Mouse (Mus musculus): ENCODE results near the gene Myl7. TPM values are rescaled to one million over a fixed set of nuclear protein-coding genes. Genes with fewer than 3 reads are reported as not detected.

The Myl7 gene
- polyA plus RNA-seq, 1 experiment: 1.4 TPM

DNA sequence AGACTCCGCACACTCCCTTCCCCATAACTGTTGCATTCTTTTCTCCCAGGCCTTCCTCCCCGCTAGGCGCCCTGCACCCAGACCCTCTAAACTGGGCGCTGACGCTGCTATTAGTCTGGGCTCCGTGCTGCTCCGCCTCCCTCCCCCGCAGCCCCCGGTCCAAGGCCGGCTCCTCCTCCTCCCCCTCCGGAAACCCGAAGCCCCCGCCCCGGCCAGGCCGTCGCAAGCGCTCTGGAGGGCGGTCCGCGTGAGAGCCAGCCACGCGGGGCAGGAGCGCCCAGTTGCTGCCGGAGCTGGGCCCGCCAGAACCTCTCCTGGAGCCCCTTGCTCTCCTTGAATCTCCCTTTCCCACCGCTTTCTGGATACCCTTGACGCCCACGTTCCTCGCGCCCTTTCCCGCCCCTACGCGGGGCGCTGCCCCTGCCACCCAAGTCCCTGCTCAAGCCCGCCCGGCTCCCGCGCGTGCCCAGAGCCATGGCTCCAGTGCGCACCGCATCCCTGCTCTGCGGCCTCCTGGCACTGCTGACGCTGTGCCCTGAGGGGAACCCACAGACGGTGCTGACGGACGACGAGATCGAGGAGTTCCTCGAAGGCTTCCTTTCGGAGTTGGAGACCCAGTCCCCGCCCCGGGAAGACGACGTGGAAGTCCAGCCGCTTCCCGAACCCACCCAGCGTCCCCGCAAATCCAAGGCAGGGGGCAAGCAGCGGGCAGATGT lies 36.7 kb downstream of the Myl7 start, which contains the start of gene Aebp1:
Aebp1 (plus strand) TSS at position 270 of the 716 bp plus-strand sequence.
- Histone ChIP-seq H3K4me3 (ENCODE audit: low read depth, low read length) (peak within 1 kb of the TSS; percentile 54), H3K9ac (ENCODE audit: low read depth, poor library complexity, severe bottlenecking) (peak within 1 kb of the TSS; percentile 45), H3K36me3 (ENCODE audit: control insufficient read depth, insufficient read depth, low read length, poor library complexity, severe bottlenecking) (no peaks in the 10 kb centered on the region), H3K27ac (ENCODE audit: insufficient read depth, low read length) (no peak within 1 kb of the TSS), H3K27me3 (ENCODE audit: control insufficient read depth, insufficient read depth, low read length, poor library complexity, severe bottlenecking) (peaks cover 2% of the 10 kb centered on the region; the same call in 1 of the 2 replicates), H3K4me1 (ENCODE audit: control insufficient read depth, insufficient read depth, low read length) (no peaks in the 10 kb centered on the region), H3K9me3 (replicated peaks; ENCODE audit: control insufficient read depth, insufficient read depth, low read length, poor library complexity, severe bottlenecking) (peaks cover 4% of the 10 kb centered on the region; the same call in 1 of the 2 replicates)
- TF ChIP-seq POLR2A (IDR thresholded peaks at IDR 0.05; ENCODE audit: insufficient read depth, low read length): no peak

GRCm38 (mm10) chr11:5860639-5861038 lies 37.9 kb downstream of the Myl7 start:
- TF ChIP-seq CTCF (IDR thresholded peaks at IDR 0.05; ENCODE audit: low read depth, low read length): no peak
- TF ChIP-seq POLR2A (IDR thresholded peaks at IDR 0.05; ENCODE audit: insufficient read depth, low read length): no peak
- TF ChIP-seq EP300 (IDR thresholded peaks at IDR 0.05; ENCODE audit: insufficient read depth, low read depth, low read length): no peak
- Histone ChIP-seq H3K27ac (ENCODE audit: insufficient read depth, low read length) (no peak overlapping the region), H3K4me1 (ENCODE audit: control insufficient read depth, insufficient read depth, low read length) (no peaks in the 10 kb centered on the region), H3K9ac (ENCODE audit: low read depth, poor library complexity, severe bottlenecking) (no peak overlapping the region), H3K9me3 (replicated peaks; ENCODE audit: control insufficient read depth, insufficient read depth, low read length, poor library complexity, severe bottlenecking) (peaks cover 4% of the 10 kb centered on the region; the same call in 1 of the 2 replicates), H3K4me3 (ENCODE audit: low read depth, low read length) (no peak overlapping the region), H3K36me3 (ENCODE audit: control insufficient read depth, insufficient read depth, low read length, poor library complexity, severe bottlenecking) (no peaks in the 10 kb centered on the region), H3K27me3 (ENCODE audit: control insufficient read depth, insufficient read depth, low read length, poor library complexity, severe bottlenecking) (peaks cover 2% of the 10 kb centered on the region; the same call in 1 of the 2 replicates)

DNA sequence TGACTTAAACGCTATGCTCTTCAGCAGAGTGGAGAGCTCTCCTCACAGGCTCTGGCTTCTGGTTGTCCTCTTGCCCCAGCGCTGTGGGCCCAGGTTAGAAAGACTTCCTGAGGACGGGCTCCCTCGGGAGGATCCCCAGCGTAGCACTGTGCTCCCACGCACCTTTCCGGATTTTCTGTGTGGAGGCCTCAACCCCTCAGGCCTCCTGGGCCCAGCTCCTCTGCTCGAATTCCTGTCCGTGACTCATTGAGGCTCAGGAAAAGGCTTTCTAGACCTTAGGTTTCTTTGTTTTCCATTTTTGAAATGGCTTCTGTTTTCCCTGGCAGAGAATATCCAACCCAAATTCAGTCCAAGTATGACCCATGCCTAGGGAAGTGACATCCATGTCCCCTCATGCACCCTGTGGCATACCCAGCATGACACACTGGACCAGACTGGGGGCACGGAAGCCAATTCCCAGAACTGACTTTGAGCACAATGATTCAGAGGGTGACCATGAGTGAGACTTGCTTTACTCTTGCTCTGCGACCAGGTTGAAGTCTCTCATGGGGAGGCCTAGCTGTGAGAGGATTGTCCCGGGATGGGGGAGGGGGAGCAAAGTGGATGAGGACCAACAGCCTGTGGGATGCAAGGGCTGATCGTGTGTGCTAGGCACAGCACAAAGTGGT lies 38.6 kb downstream of the Myl7 start:
- Histone ChIP-seq H3K27me3 (ENCODE audit: control insufficient read depth, insufficient read depth, low read length, poor library complexity, severe bottlenecking) (peaks cover 2% of the 10 kb centered on the region; the same call in 1 of the 2 replicates), H3K9me3 (replicated peaks; ENCODE audit: control insufficient read depth, insufficient read depth, low read length, poor library complexity, severe bottlenecking) (peaks cover 4% of the 10 kb centered on the region; the same call in 1 of the 2 replicates), H3K9ac (ENCODE audit: low read depth, poor library complexity, severe bottlenecking) (no peak overlapping the region), H3K4me1 (ENCODE audit: control insufficient read depth, insufficient read depth, low read length) (no peaks in the 10 kb centered on the region), H3K4me3 (ENCODE audit: low read depth, low read length) (no peak overlapping the region), H3K36me3 (ENCODE audit: control insufficient read depth, insufficient read depth, low read length, poor library complexity, severe bottlenecking) (no peaks in the 10 kb centered on the region), H3K27ac (ENCODE audit: insufficient read depth, low read length) (no peak overlapping the region)
- TF ChIP-seq POLR2A (IDR thresholded peaks at IDR 0.05; ENCODE audit: insufficient read depth, low read length): no peak
- TF ChIP-seq CTCF (IDR thresholded peaks at IDR 0.05; ENCODE audit: low read depth, low read length): no peak
- no peak for TF ChIP-seq EP300 (IDR thresholded peaks at IDR 0.05; ENCODE audit: insufficient read depth, low read depth, low read length)

DNA sequence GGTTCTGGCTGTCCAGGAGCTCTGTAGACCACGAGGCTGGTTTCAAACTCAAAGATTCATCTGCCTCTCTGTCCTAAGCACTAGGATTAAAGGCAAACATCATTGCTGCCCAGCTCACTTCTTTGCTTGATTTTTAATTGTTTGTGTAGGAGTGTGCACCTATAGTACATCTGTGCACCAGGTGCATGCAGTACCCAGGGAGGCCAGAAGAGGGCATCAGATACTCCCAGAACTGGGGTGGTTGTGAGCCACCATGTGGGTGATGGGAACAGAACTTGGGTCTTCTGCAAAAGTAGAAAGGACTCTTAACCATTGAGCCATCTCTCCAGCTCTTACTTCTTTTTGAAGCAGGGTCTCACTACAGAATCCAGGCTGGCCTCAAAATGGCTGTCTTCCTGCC lies 39.9 kb downstream of the Myl7 start:
- Histone ChIP-seq H3K9me3 (replicated peaks; ENCODE audit: control insufficient read depth, insufficient read depth, low read length, poor library complexity, severe bottlenecking) (peaks cover 4% of the 10 kb centered on the region; the same call in 1 of the 2 replicates), H3K4me3 (ENCODE audit: low read depth, low read length) (no peak overlapping the region), H3K27ac (ENCODE audit: insufficient read depth, low read length) (no peak overlapping the region), H3K36me3 (ENCODE audit: control insufficient read depth, insufficient read depth, low read length, poor library complexity, severe bottlenecking) (no peaks in the 10 kb centered on the region), H3K9ac (ENCODE audit: low read depth, poor library complexity, severe bottlenecking) (no peak overlapping the region), H3K4me1 (ENCODE audit: control insufficient read depth, insufficient read depth, low read length) (no peaks in the 10 kb centered on the region), H3K27me3 (ENCODE audit: control insufficient read depth, insufficient read depth, low read length, poor library complexity, severe bottlenecking) (peaks cover 2% of the 10 kb centered on the region; the same call in 1 of the 2 replicates)
- TF ChIP-seq POLR2A (IDR thresholded peaks at IDR 0.05; ENCODE audit: insufficient read depth, low read length) (no peak), EP300 (IDR thresholded peaks at IDR 0.05; ENCODE audit: insufficient read depth, low read depth, low read length) (no peak), CTCF (IDR thresholded peaks at IDR 0.05; ENCODE audit: low read depth, low read length) (peak; percentile 45)

DNA sequence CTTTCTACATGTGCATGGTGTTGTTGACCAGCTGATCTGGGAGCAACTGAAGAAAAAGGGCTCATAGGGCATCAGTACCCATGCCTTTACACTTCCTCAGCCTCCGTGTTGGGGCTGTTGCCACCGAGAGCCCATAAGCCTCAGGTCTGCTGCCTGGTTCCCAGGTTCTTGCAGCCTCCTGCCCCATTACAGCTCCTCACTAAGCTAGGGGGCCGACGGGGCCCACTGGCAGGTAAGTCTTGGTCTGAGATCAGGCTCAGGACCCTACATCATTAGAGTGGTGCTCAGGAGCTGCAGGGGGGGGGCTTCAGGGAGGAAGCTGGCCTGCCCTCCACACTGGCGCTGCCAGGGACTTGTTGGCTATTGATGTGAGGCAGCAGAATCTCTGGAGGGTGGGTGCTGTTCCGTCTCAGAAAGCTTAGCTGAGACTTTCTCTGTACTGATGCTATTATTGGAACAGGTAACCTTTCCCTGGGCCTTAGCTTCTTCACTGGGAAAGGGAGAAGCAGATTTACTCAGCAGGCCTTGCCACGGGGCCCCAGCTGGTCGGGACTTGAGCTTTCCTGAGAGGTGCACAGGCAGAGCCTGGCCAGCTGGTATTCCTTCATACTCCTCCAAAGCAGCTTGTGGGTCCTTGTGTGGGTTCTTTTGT lies 42.0 kb downstream of the Myl7 start:
- TF ChIP-seq POLR2A (IDR thresholded peaks at IDR 0.05; ENCODE audit: insufficient read depth, low read length) (no peak), EP300 (IDR thresholded peaks at IDR 0.05; ENCODE audit: insufficient read depth, low read depth, low read length) (no peak), CTCF (IDR thresholded peaks at IDR 0.05; ENCODE audit: low read depth, low read length) (no peak)
- no peaks in the 10 kb centered on the region for H3K27me3 ChIP-seq (ENCODE audit: control insufficient read depth, insufficient read depth, low read length, poor library complexity, severe bottlenecking)
- no peaks in the 10 kb centered on the region for H3K36me3 ChIP-seq (ENCODE audit: control insufficient read depth, insufficient read depth, low read length, poor library complexity, severe bottlenecking)
- no peaks in the 10 kb centered on the region for H3K4me1 ChIP-seq (ENCODE audit: control insufficient read depth, insufficient read depth, low read length)
- no peak overlapping the region for H3K4me3 ChIP-seq (ENCODE audit: low read depth, low read length)
- H3K9ac ChIP-seq (ENCODE audit: low read depth, poor library complexity, severe bottlenecking): no peak overlapping the region
- peaks cover 4% of the 10 kb centered on the region; the same call in 1 of the 2 replicates for H3K9me3 ChIP-seq (replicated peaks; ENCODE audit: control insufficient read depth, insufficient read depth, low read length, poor library complexity, severe bottlenecking)
- H3K27ac ChIP-seq (ENCODE audit: insufficient read depth, low read length): no peak overlapping the region
